Mouse (Mus musculus) MEL (cell line): ENCODE measurements around the gene Slc25a26. TPM values are rescaled to one million over a fixed set of nuclear protein-coding genes. Genes with fewer than 3 reads are reported as not detected.

ENCODE experiments used
- DNase-seq: peaks from one replicate; pipeline ENCODE4 v3.0.0; 2011; ENCODE audit warnings: low read depth, low spot score
- H3K27ac ChIP-seq: 2 replicates; pipeline ENCODE4 v1.5.1; 2012; ENCODE audit warnings: low read depth, mild to moderate bottlenecking, control low read depth, low read length, moderate library complexity; ENCODE audit not compliant: control insufficient read depth
- H3K27me3 ChIP-seq, 2 experiments: fragments of 150-350 bp in 1 of 2; sonication (generic) in 1 of 2; 2 replicates each; pipeline ENCODE4 v1.6.1; 2012; ENCODE audit warnings: low read length in 2 of 2, mild to moderate bottlenecking in 2 of 2, improper control_type of control experiment in 1 of 2, moderate library complexity in 1 of 2; ENCODE audit not compliant: insufficient read depth in 2 of 2, control insufficient read depth in 1 of 2
- H3K36me3 ChIP-seq, 2 experiments: 2 replicates each; pipeline ENCODE4 v1.6.1; 2012 to 2014; ENCODE audit warnings: low read length in 2 of 2, improper control_type of control experiment in 1 of 2, inconsistent platforms in 1 of 2, mild to moderate bottlenecking in 1 of 2; ENCODE audit not compliant: insufficient read depth in 2 of 2, control insufficient read depth in 1 of 2
- H3K4me1 ChIP-seq, 2 experiments: fragments of 150-350 bp in 1 of 2; sonication (generic) in 1 of 2; 2 replicates each; pipeline ENCODE4 v1.6.1; 2012; ENCODE audit warnings: low read length in 2 of 2, improper control_type of control experiment in 1 of 2, mild to moderate bottlenecking in 1 of 2; ENCODE audit not compliant: insufficient read depth in 2 of 2, control insufficient read depth in 1 of 2
- H3K4me3 ChIP-seq, 2 experiments: fragments of 150-350 bp in 1 of 2; sonication (generic) in 1 of 2; 2 replicates each; pipeline ENCODE4 v1.5.1; 2012; ENCODE audit warnings: low read depth in 2 of 2, low read length in 2 of 2, mild to moderate bottlenecking in 2 of 2, moderate library complexity in 2 of 2, control low read depth in 1 of 2, improper control_type of control experiment in 1 of 2; ENCODE audit not compliant: control insufficient read depth in 1 of 2, insufficient read depth in 1 of 2
- H3K79me2 ChIP-seq: 2 replicates; pipeline ENCODE4 v1.6.1; 2012; ENCODE audit warnings: mild to moderate bottlenecking, low read length, moderate library complexity; ENCODE audit not compliant: control insufficient read depth, poor library complexity, insufficient read depth
- H3K9ac ChIP-seq: 2 replicates; pipeline ENCODE4 v1.6.1; 2012; ENCODE audit warnings: low read depth, mild to moderate bottlenecking, control low read depth, low read length, moderate library complexity; ENCODE audit not compliant: control insufficient read depth, poor library complexity, severe bottlenecking
- H3K9me3 ChIP-seq: fragments of 150-350 bp; sonication (generic); replicated peaks from 2 replicates; pipeline ENCODE4 v1.6.1; 2012; ENCODE audit warnings: mild to moderate bottlenecking, low read length, improper control_type of control experiment, moderate library complexity; ENCODE audit not compliant: insufficient read depth
- CHD2 ChIP-seq: IDR thresholded peaks from 2 replicates; pipeline ENCODE4 v1.6.1; 2011; ENCODE audit warnings: low read length, improper control_type of control experiment
- CTCF ChIP-seq, 3 experiments: IDR thresholded peaks in 2 of 3; conservative IDR thresholded peaks in 1 of 3; 2 replicates each; pipeline ENCODE4 v1.5.1; 2011 to 2012; ENCODE audit warnings: low read length in 3 of 3, low read depth in 2 of 3, mild to moderate bottlenecking in 2 of 3, improper control_type of control experiment in 1 of 3, inconsistent platforms in 1 of 3, mixed read lengths in 1 of 3, moderate library complexity in 1 of 3; ENCODE audit not compliant: control insufficient read depth in 1 of 3, insufficient read depth in 1 of 3, poor library complexity in 1 of 3, severe bottlenecking in 1 of 3
- E2F4 ChIP-seq: IDR thresholded peaks from 2 replicates; pipeline ENCODE4 v1.6.1; 2011; ENCODE audit warnings: low read depth, low read length, improper control_type of control experiment, borderline replicate concordance
- ELF1 ChIP-seq: IDR thresholded peaks from 2 replicates; pipeline ENCODE4 v1.6.1; 2014; ENCODE audit warnings: low read depth, mild to moderate bottlenecking, inconsistent platforms, low read length, improper control_type of control experiment, moderate library complexity
- EP300 ChIP-seq, 2 experiments: IDR thresholded peaks; 2 replicates each; pipeline ENCODE4 v1.6.1; 2011; ENCODE audit warnings: improper control_type of control experiment in 2 of 2, low read length in 2 of 2, low read depth in 1 of 2, mild to moderate bottlenecking in 1 of 2
- GABPA ChIP-seq: IDR thresholded peaks from 2 replicates; pipeline ENCODE4 v1.6.1; 2012; ENCODE audit warnings: low read depth, mild to moderate bottlenecking, inconsistent platforms, low read length, improper control_type of control experiment, moderate library complexity
- GATA1 ChIP-seq: IDR thresholded peaks from 2 replicates; pipeline ENCODE4 v1.6.1; 2011; ENCODE audit warnings: low read depth, low read length, improper control_type of control experiment
- HCFC1 ChIP-seq: IDR thresholded peaks from 2 replicates; pipeline ENCODE4 v1.6.1; 2012; ENCODE audit warnings: low read depth, mild to moderate bottlenecking, inconsistent platforms, low read length, improper control_type of control experiment, moderate library complexity
- JUND ChIP-seq: IDR thresholded peaks from 2 replicates; pipeline ENCODE4 v1.6.1; 2011; ENCODE audit warnings: low read depth, mild to moderate bottlenecking, improper control_type of control experiment, low read length
- KAT2A ChIP-seq: conservative IDR thresholded peaks from 2 replicates; pipeline ENCODE4 v1.6.1; 2012; ENCODE audit warnings: low read depth, low read length, improper control_type of control experiment, inconsistent platforms
- MAFK ChIP-seq: IDR thresholded peaks from 2 replicates; pipeline ENCODE4 v1.6.1; 2011; ENCODE audit warnings: low read depth, mild to moderate bottlenecking, low read length, improper control_type of control experiment, borderline replicate concordance
- MAX ChIP-seq: IDR thresholded peaks from 2 replicates; pipeline ENCODE4 v1.6.1; 2011; ENCODE audit warnings: low read length, improper control_type of control experiment
- MAZ ChIP-seq: IDR thresholded peaks from 2 replicates; pipeline ENCODE4 v1.6.1; 2012; ENCODE audit warnings: low read depth, mild to moderate bottlenecking, inconsistent platforms, low read length, improper control_type of control experiment
- MEF2A ChIP-seq: IDR thresholded peaks from 2 replicates; pipeline ENCODE4 v1.6.1; 2014; ENCODE audit warnings: low read depth, mild to moderate bottlenecking, inconsistent platforms, low read length, improper control_type of control experiment; ENCODE audit not compliant: poor library complexity, insufficient replicate concordance, severe bottlenecking; ENCODE audit errors: extremely low read depth
- MYB ChIP-seq: IDR thresholded peaks from 2 replicates; pipeline ENCODE4 v1.6.1; 2011; ENCODE audit warnings: mild to moderate bottlenecking, low read depth, low read length, improper control_type of control experiment
- MYC ChIP-seq: IDR thresholded peaks from 2 replicates; pipeline ENCODE4 v1.6.1; 2011; ENCODE audit warnings: low read depth, mild to moderate bottlenecking, low read length, improper control_type of control experiment, moderate library complexity
- NELFE ChIP-seq: IDR thresholded peaks from 2 replicates; pipeline ENCODE4 v1.6.1; 2011; ENCODE audit warnings: low read depth, low read length, improper control_type of control experiment
- NRF1 ChIP-seq: IDR thresholded peaks from 2 replicates; pipeline ENCODE4 v1.6.1; 2014; ENCODE audit warnings: low read depth, mild to moderate bottlenecking, inconsistent platforms, low read length, improper control_type of control experiment, moderate library complexity; ENCODE audit not compliant: poor library complexity, insufficient read depth, severe bottlenecking
- POLR2A ChIP-seq, 2 experiments: IDR thresholded peaks; 2 replicates each; pipeline ENCODE4 v1.6.1; 2011 to 2012; ENCODE audit warnings: low read length in 2 of 2, mild to moderate bottlenecking in 2 of 2, control low read depth in 1 of 2, improper control_type of control experiment in 1 of 2, low read depth in 1 of 2, moderate library complexity in 1 of 2; ENCODE audit not compliant: control insufficient read depth in 1 of 2, insufficient read depth in 1 of 2, poor library complexity in 1 of 2
- POLR2AphosphoS2 ChIP-seq: IDR thresholded peaks from 2 replicates; pipeline ENCODE4 v1.6.1; 2011; ENCODE audit warnings: low read length, improper control_type of control experiment
- RAD21 ChIP-seq: IDR thresholded peaks from 2 replicates; pipeline ENCODE4 v1.6.1; 2011; ENCODE audit warnings: mild to moderate bottlenecking, low read depth, low read length, improper control_type of control experiment
- RCOR1 ChIP-seq: IDR thresholded peaks from 2 replicates; pipeline ENCODE4 v1.6.1; 2012; ENCODE audit warnings: low read depth, mild to moderate bottlenecking, inconsistent platforms, low read length, improper control_type of control experiment
- SIN3A ChIP-seq: IDR thresholded peaks from 2 replicates; pipeline ENCODE4 v1.6.1; 2012; ENCODE audit warnings: low read length, improper control_type of control experiment, inconsistent platforms
- SMC3 ChIP-seq: IDR thresholded peaks from 2 replicates; pipeline ENCODE4 v1.6.1; 2011; ENCODE audit warnings: low read depth, low read length, improper control_type of control experiment
- TAL1 ChIP-seq: IDR thresholded peaks from 2 replicates; pipeline ENCODE4 v1.6.1; 2012; ENCODE audit warnings: mild to moderate bottlenecking, inconsistent platforms, low read length, moderate library complexity, mixed read lengths
- TBP ChIP-seq: IDR thresholded peaks from 2 replicates; pipeline ENCODE4 v1.8.0; 2011; ENCODE audit warnings: low read depth, low read length, improper control_type of control experiment
- TCF12 ChIP-seq: IDR thresholded peaks from 2 replicates; pipeline ENCODE4 v1.6.1; 2014; ENCODE audit warnings: low read depth, mild to moderate bottlenecking, inconsistent platforms, low read length, improper control_type of control experiment, moderate library complexity
- ZC3H11A ChIP-seq: IDR thresholded peaks from 2 replicates; pipeline ENCODE4 v1.6.1; 2012; ENCODE audit warnings: low read depth, mild to moderate bottlenecking, inconsistent platforms, low read length, improper control_type of control experiment
- ZMIZ1 ChIP-seq: IDR thresholded peaks from 2 replicates; pipeline ENCODE4 v1.6.1; 2012; ENCODE audit warnings: low read depth, mild to moderate bottlenecking, inconsistent platforms, low read length, improper control_type of control experiment, moderate library complexity
- polyA plus RNA-seq, 2 experiments: library from polyadenylated mRNA; stranded (reverse) in 1 of 2; unstranded in 1 of 2; fragments of >175 nt in 1 of 2; fragments of >200 nt in 1 of 2; gene quantifications; 2 replicates each; pipeline versions ENCODE4 v1.2.1 to v1.2.4; 2012; ENCODE audit warnings: low replicate concordance in 2 of 2, low read depth in 1 of 2; ENCODE audit not compliant: insufficient read length in 2 of 2, insufficient read depth in 1 of 2, missing spikeins in 1 of 2
- total RNA-seq: library from RNA; depleted of rRNA; stranded (reverse); fragments of 300-350 nt; gene quantifications from 2 replicates; pipeline ENCODE4 v1.2.3, GENCODE M21; 2012

Gene Slc25a26
- total and polyA plus RNA-seq, 3 experiments: 8.1 to 11.5 TPM; not detected in 1

GRCm38 (mm10) chr6:94464037-94464891, 35.9 kb upstream of the Slc25a26 start:
- no peaks in the 10 kb centered on the region for H3K36me3 ChIP-seq
- no peak overlapping the region for H3K4me3 ChIP-seq
- no peaks in the 10 kb centered on the region for H3K27me3 ChIP-seq
- H3K79me2 ChIP-seq: no peaks in the 10 kb centered on the region
- no peak overlapping the region for H3K27ac ChIP-seq
- peak; percentile 14; the same call in 1 of the 2 replicates for TF ChIP-seq SMC3
- no peak for TF ChIP-seq MAFK
- TF ChIP-seq ELF1: no peak
- TF ChIP-seq KAT2A: no peak
- peak; percentile 13 to 19 (median 16); a peak in 1 of 6 replicates for TF ChIP-seq CTCF (IDR thresholded peaks at IDR 0.05 in 2 of 3, conservative IDR thresholded peaks at IDR 0.05 in 1 of 3; ENCODE audit: control insufficient read depth in 1 of 3, insufficient read depth in 1 of 3, low read depth in 2 of 3, low read length in 3 of 3, poor library complexity in 1 of 3, severe bottlenecking in 1 of 3)
- no peaks in the 10 kb centered on the region for H3K4me1 ChIP-seq
- H3K9ac ChIP-seq: no peak overlapping the region
- peak; percentile 9 for DNase-seq
- no peaks in the 10 kb centered on the region for H3K9me3 ChIP-seq

- Histone ChIP-seq H3K36me3 (no peaks in the 10 kb centered on the region), H3K9me3 (no peaks in the 10 kb centered on the region), H3K4me1 (no peaks in the 10 kb centered on the region), H3K4me3 (no peak overlapping the region), H3K27ac (no peak overlapping the region), H3K9ac (no peak overlapping the region), H3K79me2 (no peaks in the 10 kb centered on the region), H3K27me3 (no peaks in the 10 kb centered on the region)
- DNase-seq: peak; percentile 58
- TF ChIP-seq CHD2 (no peak), RCOR1 (0 out of 2 replicates have a peak, but pooled peaks have one; percentile 17), CTCF (IDR thresholded peaks at IDR 0.05 in 2 of 3, conservative IDR thresholded peaks at IDR 0.05 in 1 of 3; ENCODE audit: control insufficient read depth in 1 of 3, insufficient read depth in 1 of 3, low read depth in 2 of 3, low read length in 3 of 3, poor library complexity in 1 of 3, severe bottlenecking in 1 of 3) (peak; percentile 46 to 63 (median 56)), HCFC1 (no peak), E2F4 (no peak), ZC3H11A (no peak), TAL1 (no peak), JUND (no peak), NELFE (no peak), ZMIZ1 (no peak), EP300 (IDR thresholded peaks at IDR 0.05; ENCODE audit: low read depth in 1 of 2, low read length in 2 of 2) (peak in 1 of 2 experiments; percentile 34; a peak in 1 of 4 replicates), RAD21 (no peak; the same call in none of the 2 replicates), TCF12 (no peak), MAFK (no peak), MAX (no peak), MYB (no peak), SIN3A (no peak), POLR2AphosphoS2 (no peak), MAZ (no peak), MYC (no peak), GABPA (no peak), NRF1 (no peak), POLR2A (IDR thresholded peaks at IDR 0.05; ENCODE audit: control insufficient read depth in 1 of 2, insufficient read depth in 1 of 2, low read depth in 1 of 2, low read length in 2 of 2, poor library complexity in 1 of 2) (no peak), GATA1 (no peak), TBP (no peak), MEF2A (no peak)
Measured at GRCm38 (mm10) chr6:94466508-94467205, 33.5 kb upstream of the Slc25a26 start.
